ENCODE assay signal across 8 mouse cellular contexts in the genomic region with DNA sequence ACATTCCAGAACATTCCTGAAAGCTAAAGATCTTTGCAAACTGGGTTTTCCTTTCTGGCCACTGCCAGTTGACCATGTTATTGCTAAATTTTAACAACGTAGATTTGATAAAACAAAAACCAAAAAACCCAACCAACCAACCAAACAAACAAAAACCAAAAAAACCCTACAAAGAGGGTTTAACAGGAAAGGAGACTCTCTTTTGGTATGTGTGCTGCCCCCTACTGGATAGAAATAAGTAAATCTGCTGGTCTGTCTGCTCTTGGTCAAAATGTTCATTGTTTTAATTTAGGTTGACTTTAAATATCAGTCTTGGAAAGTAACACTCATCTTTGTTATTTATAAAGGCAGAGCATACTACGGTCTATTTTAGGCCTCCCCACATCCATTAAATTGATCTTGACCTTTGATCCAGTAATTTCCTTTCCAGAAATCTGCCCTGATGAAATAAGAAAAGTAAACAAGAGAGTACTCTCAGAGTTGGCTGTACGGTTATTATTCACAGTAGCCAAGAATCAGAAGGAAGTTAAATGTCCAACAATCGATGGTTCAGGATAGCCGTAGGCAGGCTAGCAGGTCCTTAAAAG. TPM values are rescaled to one million over a fixed set of nuclear protein-coding genes. Genes with fewer than 3 reads are reported as not detected.
A peak's percentile ranks its signal among the peaks of the same experiment; 100 is the strongest.
DNase-seq lines count a peak whose midpoint lies in the region; ATAC-seq and TF ChIP-seq lines count a peak whose summit lies in the region.

No protein-coding gene starts in this region.

- TF ChIP-seq POLR2A in thymus, adult 2 months (IDR thresholded peaks at IDR 0.05; ENCODE audit: control insufficient read depth, extremely low read depth, insufficient read depth, low read length, poor library complexity), result no peak

- no peaks in the 10 kb centered on the region for H3K27me3 ChIP-seq in heart, embryonic 11.5 days (ENCODE audit: control insufficient read depth, insufficient read depth, low read length)
- no peaks in the 10 kb centered on the region for H3K27me3 ChIP-seq in thymus, adult 2 months (ENCODE audit: control insufficient read depth, insufficient read depth, low read length)
- no peaks in the 10 kb centered on the region for H3K27me3 ChIP-seq in intestine, postnatal 0 days (replicated peaks; ENCODE audit: control insufficient read depth, insufficient read depth, low read length)

- no peaks in the 10 kb centered on the region for H3K9me3 ChIP-seq in heart, embryonic 11.5 days (replicated peaks; ENCODE audit: control insufficient read depth, low read length)
- no peaks in the 10 kb centered on the region for H3K9me3 ChIP-seq in intestine, postnatal 0 days (ENCODE audit: control insufficient read depth)

- no peak for ATAC-seq in heart, embryonic 11.5 days (replicated peaks; ENCODE audit: insufficient number of reproducible peaks, low FRiP score, low TSS enrichment)
- ATAC-seq in intestine, postnatal 0 days, result no peak

- intact Hi-C loops in left cerebral cortex, postnatal 14 days (cut with DNase I), result loop anchor here (5.0 kb wide), 1 partner anchor 121 kb away; no protein-coding TSS in a partner anchor

- no peak overlapping the region for H3K4me3 ChIP-seq in heart, embryonic 11.5 days (ENCODE audit: low read depth, low read length)
- no peak overlapping the region for H3K4me3 ChIP-seq in thymus, adult 2 months (ENCODE audit: control insufficient read depth, insufficient read depth, low read length)
- H3K4me3 ChIP-seq in intestine, postnatal 0 days (ENCODE audit: low read depth, low read length), result no peak overlapping the region

- no peak overlapping the region for H3K4me2 ChIP-seq in heart, embryonic 11.5 days
- 0 out of 2 replicates have a peak overlapping the region, but pooled peaks have one; percentile 3 for H3K4me2 ChIP-seq in intestine, postnatal 0 days (replicated peaks; ENCODE audit: low read depth)

- H3K36me3 ChIP-seq in heart, embryonic 11.5 days (ENCODE audit: control insufficient read depth, insufficient read depth, low read length), result no peaks in the 10 kb centered on the region
- no peaks in the 10 kb centered on the region for H3K36me3 ChIP-seq in thymus, adult 2 months (ENCODE audit: control insufficient read depth, insufficient read depth, low read length)
- no peaks in the 10 kb centered on the region for H3K36me3 ChIP-seq in intestine, postnatal 0 days (ENCODE audit: control insufficient read depth, insufficient read depth)

- H3K4me1 ChIP-seq in heart, embryonic 11.5 days (ENCODE audit: control insufficient read depth, insufficient read depth, low read length), result peaks cover 11% of the 10 kb centered on the region; the same call in 1 of the 2 replicates
- no peaks in the 10 kb centered on the region for H3K4me1 ChIP-seq in thymus, adult 2 months (replicated peaks; ENCODE audit: control insufficient read depth, insufficient read depth, low read length)
- H3K4me1 ChIP-seq in intestine, postnatal 0 days (replicated peaks; ENCODE audit: control insufficient read depth, insufficient read depth, low read length), result no peaks in the 10 kb centered on the region

- no peak overlapping the region for H3K9ac ChIP-seq in heart, embryonic 11.5 days (ENCODE audit: low read depth, low read length)
- no peak overlapping the region for H3K9ac ChIP-seq in intestine, postnatal 0 days (ENCODE audit: low read depth, low read length)

- 67% methylated on average over 5 of the region's 5 CpGs for WGBS in heart, embryonic 11.5 days (ENCODE audit: insufficient replicate concordance)
- WGBS in thymus, adult 2 months, result 71% methylated on average over 5 of the region's 5 CpGs
- 18% methylated on average over 5 of the region's 5 CpGs for WGBS in intestine, postnatal 0 days

- TF ChIP-seq CTCF in thymus, adult 2 months (IDR thresholded peaks at IDR 0.05; ENCODE audit: borderline replicate concordance, control insufficient read depth, extremely low read depth, insufficient read depth, low read length, poor library complexity), result no peak
- peak; percentile 74 for TF ChIP-seq CTCF in intestine, postnatal 0 days (IDR thresholded peaks at IDR 0.05; ENCODE audit: low read depth)

- DNase-seq in heart, adult 8-10 months (ENCODE audit: low spot score), result peak; percentile 42
- DNase-seq in thymus, postnatal 14 days, result peak; percentile 8
- DNase-seq in thymus, adult 2 months, result no peak
- no peak for DNase-seq in right cerebral cortex, adult 2 months (ENCODE audit: low spot score in 2 of 2)
- no peak for DNase-seq in frontal cortex, postnatal 25 days (ENCODE audit: low spot score in 2 of 2)
- DNase-seq in left cerebral cortex, postnatal 14 days (ENCODE audit: low spot score in 2 of 2), result no peak

- H3K27ac ChIP-seq in heart, embryonic 11.5 days (ENCODE audit: low read depth, low read length), result no peak overlapping the region
- no peak overlapping the region for H3K27ac ChIP-seq in thymus, adult 2 months (ENCODE audit: control insufficient read depth, insufficient read depth, low read length)
- peak overlapping the region; percentile 86 for H3K27ac ChIP-seq in intestine, postnatal 0 days (ENCODE audit: low read depth, low read length)

RNA-seq across cellular contexts. Expression of a gene that starts 54.7 kb away (rescaled TPM):
- total RNA-seq in heart, adult 8-10 months (2022), result 1 to 10 TPM; 1.0 to 2.7 (median 2.2) TPM
- polyA plus RNA-seq in heart, embryonic 11.5 days (2014; fragmentation: Nextera tagmentation; extraction: Ambion mirVana), result 7.4 and 9.2 TPM in 2 replicates
- polyA plus RNA-seq in thymus, adult 2 months (2012; rRNA removed), result 9.2 and 10.7 TPM in 2 replicates
- polyA plus RNA-seq in intestine, postnatal 0 days (2015; fragmentation: Nextera tagmentation; extraction: Ambion mirVana), result 36.4 and 41.8 TPM in 2 replicates
- 1 to 10 TPM; 2.6 to 4.6 TPM for total RNA-seq in left cerebral cortex, postnatal 14 days (2021)

RNA-seq across cellular contexts. Expression of a gene that starts 57.9 kb away (rescaled TPM):
- 10 to 100 TPM; 27.7 to 32.8 (median 30.0) TPM for total RNA-seq in heart, adult 8-10 months (2022)
- 48.8 and 52.2 TPM in 2 replicates for polyA plus RNA-seq in heart, embryonic 11.5 days (2014; fragmentation: Nextera tagmentation; extraction: Ambion mirVana)
- 50.4 and 53.2 TPM in 2 replicates for polyA plus RNA-seq in thymus, adult 2 months (2012; rRNA removed)
- polyA plus RNA-seq in intestine, postnatal 0 days (2015; fragmentation: Nextera tagmentation; extraction: Ambion mirVana), result 81.6 and 83.3 TPM in 2 replicates
- 10 to 100 TPM; 39.2 to 42.4 TPM for total RNA-seq in left cerebral cortex, postnatal 14 days (2021)

Comparison
In these comparisons a context has a peak if more than half of its experiments do, and no peak if none do; other contexts are left out.
1. DNase-seq: peak in heart, adult 8-10 months (single experiment) and thymus, postnatal 14 days (single experiment); none in thymus, adult 2 months (single experiment), right cerebral cortex, adult 2 months (0 of 2), frontal cortex, postnatal 25 days (0 of 2) and left cerebral cortex, postnatal 14 days (0 of 2).